Mouse (Mus musculus): ENCODE measurements at regions not wholly inside any gene's neighbourhood (a gene's known extent, or its start where the extent isn't known, plus 50 kb on each side); places are given as distances from the start of the nearest gene placed in this dataset.

DNA sequence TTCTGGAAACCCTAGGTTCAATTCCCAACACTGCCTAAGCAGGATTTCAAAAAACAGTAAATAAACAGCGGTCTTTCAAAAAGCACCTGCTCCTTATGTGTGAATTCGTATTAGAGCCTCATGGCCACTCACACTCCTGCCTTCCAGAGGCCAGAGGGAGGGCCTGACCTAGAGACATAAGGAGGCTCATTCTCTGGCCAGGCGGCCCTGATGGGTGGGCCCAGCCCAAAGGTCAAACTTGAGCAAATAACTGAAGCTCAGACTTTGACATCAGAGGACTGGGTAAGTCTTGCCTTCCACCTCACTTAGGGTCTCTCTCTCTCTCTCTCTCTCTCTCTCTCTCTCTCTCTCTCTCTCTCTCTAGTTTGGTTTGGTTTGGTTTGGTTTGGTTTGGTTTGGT, 80.7 kb downstream of the Hs1bp3 start:
- H3K27me3 ChIP-seq (replicated peaks; ENCODE audit: control insufficient read depth, insufficient read depth, low read length) = no peaks in the 10 kb centered on the region
- WGBS = 75% methylated on average over 3 of the region's 3 CpGs
- H3K36me3 ChIP-seq (ENCODE audit: control insufficient read depth, insufficient read depth, low read length) = no peaks in the 10 kb centered on the region
- H3K27ac ChIP-seq (ENCODE audit: insufficient read depth, low read depth, low read length) = no peak overlapping the region
- TF ChIP-seq POLR2A (IDR thresholded peaks at IDR 0.05; ENCODE audit: low read depth, low read length) (no peak), CTCF (conservative IDR thresholded peaks at IDR 0.05; ENCODE audit: insufficient read depth, insufficient read length, low read depth, low read length) (no peak)
- H3K4me1 ChIP-seq (ENCODE audit: control insufficient read depth, insufficient read depth, low read length) = peaks cover 6% of the 10 kb centered on the region; the same call in 1 of the 2 replicates
- no peak overlapping the region for H3K4me3 ChIP-seq (ENCODE audit: insufficient read depth, low read depth, low read length)
- no peak for DNase-seq

Measured in kidney, adult 2 months (tissue).